In genomic region chr1:136915438-136915837, GRCm38 (mm10) we compare ENCODE assay signal across 8 mouse cellular contexts. TPM values are rescaled to one million over a fixed set of nuclear protein-coding genes. Genes with fewer than 3 reads are reported as not detected.
A peak's percentile ranks its signal among the peaks of the same experiment; 100 is the strongest.
DNase-seq lines count a peak whose midpoint lies in the region; ATAC-seq lines count a peak whose summit lies in the region.

No protein-coding gene starts in this region.

- DNase-seq in frontal cortex, postnatal 36 days (ENCODE audit: low spot score in 2 of 2), result peak; percentile 19 to 21
- peak; percentile 9 for DNase-seq in right cerebral cortex, postnatal 25 days
- no peak for DNase-seq in right cerebral cortex, postnatal 14 days
- DNase-seq in layer of hippocampus, adult 8-10 months (ENCODE audit: low spot score in 2 of 2), result peak; percentile 14 to 33
- peak; percentile 73 for DNase-seq in testis, postnatal 14 days (ENCODE audit: low spot score)
- DNase-seq in cerebellum, postnatal 10 days, result no peak

- WGBS in intestine, embryonic 15.5 days, result 44% methylated on average over 11 of the region's 11 CpGs

- peaks cover 3% of the 10 kb centered on the region; the same call in 1 of the 2 replicates for H3K4me1 ChIP-seq in intestine, embryonic 15.5 days (replicated peaks)

- no peak overlapping the region for H3K27ac ChIP-seq in intestine, embryonic 15.5 days

- no peaks in the 10 kb centered on the region for H3K36me3 ChIP-seq in intestine, embryonic 15.5 days

- no peak overlapping the region for H3K9ac ChIP-seq in intestine, embryonic 15.5 days

- no peaks in the 10 kb centered on the region for H3K27me3 ChIP-seq in intestine, embryonic 15.5 days (replicated peaks)

- H3K9me3 ChIP-seq in intestine, embryonic 15.5 days, result no peaks in the 10 kb centered on the region

- no peak overlapping the region for H3K4me3 ChIP-seq in intestine, embryonic 15.5 days (replicated peaks)

- ATAC-seq in frontal cortex, adult (ENCODE audit: low TSS enrichment), result no peak
- ATAC-seq in intestine, embryonic 15.5 days, result no peak

- no peak overlapping the region for H3K4me2 ChIP-seq in intestine, embryonic 15.5 days (replicated peaks)

RNA-seq across cellular contexts. Expression of gene Nr5a2, which starts 44.8 kb away (rescaled TPM):
- not detected for total RNA-seq in layer of hippocampus, adult 8-10 months (2022)
- polyA plus RNA-seq in intestine, embryonic 15.5 days (2015; fragmentation: Nextera tagmentation; extraction: Ambion mirVana), result 10.4 and 10.5 TPM in 2 replicates

Comparison
In these comparisons a context has a peak if more than half of its experiments do, and no peak if none do; other contexts are left out.
1. DNase-seq: peak in frontal cortex, postnatal 36 days (2 of 2), right cerebral cortex, postnatal 25 days (single experiment), layer of hippocampus, adult 8-10 months (2 of 2) and testis, postnatal 14 days (single experiment); none in right cerebral cortex, postnatal 14 days (single experiment) and cerebellum, postnatal 10 days (0 of 2).